In genomic region chr7:45530643-45531042, GRCm38 (mm10) we compare ENCODE assay signal across 12 mouse cellular contexts. TPM values are rescaled to one million over a fixed set of nuclear protein-coding genes. Genes with fewer than 3 reads are reported as not detected.
A peak's percentile ranks its signal among the peaks of the same experiment; 100 is the strongest.
DNase-seq lines count a peak whose midpoint lies in the region; ATAC-seq and TF ChIP-seq lines count a peak whose summit lies in the region.
"Had no signal": no experiment of that assay in that cellular context is flagged by ENCODE, and none has a peak within 500 bp of the region (broad histone marks: within the 10 kb centered on the region; RNA-seq: fewer than 3 reads in every experiment).

No protein-coding gene starts in this region.

- no peak overlapping the region for H3K9ac ChIP-seq in heart, embryonic 11.5 days (ENCODE audit: low read depth, low read length)
- H3K9ac ChIP-seq in lung, embryonic 14.5 days = no peak overlapping the region
- peak overlapping the region; percentile 15; the same call in 1 of the 2 replicates for H3K9ac ChIP-seq in heart, embryonic 13.5 days
- H3K9ac ChIP-seq: liver, embryonic 15.5 days had no signal

- H3K27ac ChIP-seq in heart, embryonic 11.5 days (ENCODE audit: low read depth, low read length) = no peak overlapping the region
- no peak overlapping the region; the same call in 1 of the 2 replicates for H3K27ac ChIP-seq in lung, embryonic 14.5 days (ENCODE audit: low read depth)
- 0 out of 2 replicates have a peak overlapping the region, but pooled peaks have one; percentile 30 for H3K27ac ChIP-seq in heart, embryonic 13.5 days (replicated peaks)
- H3K27ac ChIP-seq: liver, embryonic 15.5 days had no signal

- no peak for TF ChIP-seq POLR2A in myocyte (IDR thresholded peaks at IDR 0.05; ENCODE audit: insufficient read length, low read depth)

- H3ac ChIP-seq in myocyte (ENCODE audit: control insufficient read depth, insufficient read length) = no peak overlapping the region

- TF ChIP-seq CTCF in lung, embryonic 14.5 days (IDR thresholded peaks at IDR 0.05; ENCODE audit: low read depth) = no peak

- H3K36me3 ChIP-seq in heart, embryonic 11.5 days (ENCODE audit: control insufficient read depth, insufficient read depth, low read length) = no peaks in the 10 kb centered on the region
- no peaks in the 10 kb centered on the region for H3K36me3 ChIP-seq in lung, embryonic 14.5 days (ENCODE audit: insufficient read depth)
- H3K36me3 ChIP-seq in heart, embryonic 13.5 days = no peaks in the 10 kb centered on the region
- H3K36me3 ChIP-seq in myocyte (ENCODE audit: control insufficient read depth, insufficient read depth) = no peaks in the 10 kb centered on the region
- H3K36me3 ChIP-seq: liver, embryonic 15.5 days had no signal

- DNase-seq in heart, adult 11 months = peak; percentile 95
- peak; percentile 64 for DNase-seq in lung, embryonic 14.5 days
- DNase-seq in lung, postnatal 36 days = no peak
- no peak for DNase-seq in layer of hippocampus, postnatal 10 days (ENCODE audit: low spot score in 2 of 2)
- no peak for DNase-seq in spleen, postnatal 36 days (ENCODE audit: low spot score in 2 of 2)
- DNase-seq: B cell, adult 2 months had no signal

- H3K4me3 ChIP-seq in heart, embryonic 11.5 days (ENCODE audit: low read depth, low read length) = no peak overlapping the region
- no peak overlapping the region for H3K4me3 ChIP-seq in lung, embryonic 14.5 days (ENCODE audit: low read depth, low read length)
- H3K4me3 ChIP-seq in heart, embryonic 13.5 days = no peak overlapping the region
- H3K4me3 ChIP-seq in myocyte = no peak overlapping the region
- H3K4me3 ChIP-seq: liver, embryonic 15.5 days had no signal

- no peaks in the 10 kb centered on the region for H3K27me3 ChIP-seq in heart, embryonic 11.5 days (ENCODE audit: control insufficient read depth, insufficient read depth, low read length)
- no peaks in the 10 kb centered on the region for H3K27me3 ChIP-seq in lung, embryonic 14.5 days (ENCODE audit: insufficient read depth, low read length)
- 0 out of 2 replicates have a peak, but pooled peaks cover 8% of the 10 kb centered on the region for H3K27me3 ChIP-seq in heart, embryonic 13.5 days (replicated peaks)
- H3K27me3 ChIP-seq in myocyte (ENCODE audit: control insufficient read depth, insufficient read depth, insufficient read length) = no peaks in the 10 kb centered on the region

- H3K4me2 ChIP-seq in heart, embryonic 11.5 days = no peak overlapping the region
- H3K4me2 ChIP-seq in lung, embryonic 14.5 days = 0 out of 2 replicates have a peak overlapping the region, but pooled peaks have one; percentile 7
- H3K4me2 ChIP-seq in heart, embryonic 13.5 days = peak overlapping the region; percentile 48
- H3K4me2 ChIP-seq in myocyte (ENCODE audit: low read depth) = peak overlapping the region; percentile 73
- H3K4me2 ChIP-seq: liver, embryonic 15.5 days had no signal

- peaks cover 4% of the 10 kb centered on the region for H3K79me2 ChIP-seq in myocyte (ENCODE audit: control insufficient read depth, insufficient read depth)

- no peaks in the 10 kb centered on the region for H3K9me3 ChIP-seq in heart, embryonic 11.5 days (replicated peaks; ENCODE audit: control insufficient read depth, low read length)
- no peaks in the 10 kb centered on the region for H3K9me3 ChIP-seq in lung, embryonic 14.5 days (ENCODE audit: low read depth, low read length)
- H3K9me3 ChIP-seq in heart, embryonic 13.5 days = no peaks in the 10 kb centered on the region
- H3K9me3 ChIP-seq: liver, embryonic 15.5 days had no signal

- no peak for ATAC-seq in heart, embryonic 11.5 days (replicated peaks; ENCODE audit: insufficient number of reproducible peaks, low FRiP score, low TSS enrichment)
- 0 out of 2 replicates have a peak, but pooled peaks have one; percentile 9 for ATAC-seq in lung, embryonic 14.5 days (ENCODE audit: insufficient read depth)
- no peak for ATAC-seq in heart, embryonic 13.5 days (ENCODE audit: extremely low read depth, insufficient number of reproducible peaks, low FRiP score, low TSS enrichment)

- peaks cover 14% of the 10 kb centered on the region for H3K4me1 ChIP-seq in heart, embryonic 11.5 days (ENCODE audit: control insufficient read depth, insufficient read depth, low read length)
- peaks cover 7% of the 10 kb centered on the region; the same call in 1 of the 2 replicates for H3K4me1 ChIP-seq in lung, embryonic 14.5 days (ENCODE audit: insufficient read depth)
- peaks cover 28% of the 10 kb centered on the region for H3K4me1 ChIP-seq in heart, embryonic 13.5 days

- WGBS in heart, embryonic 11.5 days (ENCODE audit: insufficient replicate concordance) = 82% methylated on average over 2 of the region's 2 CpGs
- 45% methylated on average over 2 of the region's 2 CpGs for whole genome bisulfite sequencing in lung, embryonic 14.5 days
- 58% methylated on average over 2 of the region's 2 CpGs for WGBS in heart, embryonic 13.5 days

TF ChIP-seq in myocyte, 11 proteins besides CTCF, POLR2A, EP300 and RAD21:
- TF ChIP-seq MYOD1 (IDR thresholded peaks at IDR 0.05; ENCODE audit: control insufficient read depth in 1 of 3, insufficient read length in 2 of 3, low read depth in 2 of 3) = no peak
- no peak for TF ChIP-seq REST (IDR thresholded peaks at IDR 0.05; ENCODE audit: insufficient read depth, insufficient read length)
- no peak for TF ChIP-seq MYOG (IDR thresholded peaks at IDR 0.05; ENCODE audit: control insufficient read depth in 1 of 3, insufficient read depth in 1 of 3, insufficient read length in 2 of 3, low read depth in 2 of 3)
- TF ChIP-seq TCF12 (IDR thresholded peaks at IDR 0.05; ENCODE audit: insufficient read depth, poor library complexity, severe bottlenecking) = no peak
- TF ChIP-seq TCF3 (IDR thresholded peaks at IDR 0.05; ENCODE audit: insufficient read length, low read depth) = no peak
- TF ChIP-seq E2F4 (IDR thresholded peaks at IDR 0.05; ENCODE audit: insufficient read depth) = no peak
- TF ChIP-seq USF1 (IDR thresholded peaks at IDR 0.05; ENCODE audit: low read depth) = no peak
- TF ChIP-seq CEBPB (IDR thresholded peaks at IDR 0.05; ENCODE audit: insufficient read depth, poor library complexity, severe bottlenecking) = no peak
- no peak for TF ChIP-seq POLR2AphosphoS2 (IDR thresholded peaks at IDR 0.05; ENCODE audit: insufficient read length, low read depth)
- TF ChIP-seq MAX (IDR thresholded peaks at IDR 0.05; ENCODE audit: low read depth) = no peak
- TF ChIP-seq SRF (IDR thresholded peaks at IDR 0.05; ENCODE audit: control insufficient read depth, insufficient read length, low read depth) = no peak

RNA-seq across cellular contexts. Expression of gene Plekha4, which starts 4.5 kb away (rescaled TPM):
- 1.1 TPM in 2 replicates for polyA plus RNA-seq in heart, embryonic 11.5 days (2014; fragmentation: Nextera tagmentation; extraction: Ambion mirVana)
- polyA plus RNA-seq in lung, embryonic 14.5 days (2014; fragmentation: Nextera tagmentation; extraction: Ambion mirVana) = 1.9 and 2.1 TPM in 2 replicates
- 1.1 and 1.2 TPM in 2 replicates for polyA plus RNA-seq in heart, embryonic 13.5 days (2015; fragmentation: Nextera tagmentation; extraction: Ambion mirVana)
- 2.6 TPM for polyA plus RNA-seq in myocyte (2012; fragmentation: generic; extraction: Trizol)
- total RNA-seq in layer of hippocampus, postnatal 10 days (2021) = under 1 TPM; 0.80 to 0.94 TPM
- total RNA-seq: granulocyte monocyte progenitor cell, adult 5-6 weeks had no signal

RNA-seq across cellular contexts. Expression of gene Ppp1r15a, which starts 4.6 kb away (rescaled TPM):
- 28.5 and 28.8 TPM in 2 replicates for polyA plus RNA-seq in heart, embryonic 11.5 days (2014; fragmentation: Nextera tagmentation; extraction: Ambion mirVana)
- polyA plus RNA-seq in lung, embryonic 14.5 days (2014; fragmentation: Nextera tagmentation; extraction: Ambion mirVana) = 15.6 and 17.5 TPM in 2 replicates
- polyA plus RNA-seq in heart, embryonic 13.5 days (2015; fragmentation: Nextera tagmentation; extraction: Ambion mirVana) = 38.5 and 49.6 TPM in 2 replicates
- 306 TPM for polyA plus RNA-seq in myocyte (2012; fragmentation: generic; extraction: Trizol)
- total RNA-seq in layer of hippocampus, postnatal 10 days (2021) = 10 to 100 TPM; 23.6 to 29.3 TPM

RNA-seq across cellular contexts. Expression of gene Nucb1, which starts 20.4 kb away (rescaled TPM):
- polyA plus RNA-seq in heart, embryonic 11.5 days (2014; fragmentation: Nextera tagmentation; extraction: Ambion mirVana) = 165 and 186 TPM in 2 replicates
- 194 and 201 TPM in 2 replicates for polyA plus RNA-seq in lung, embryonic 14.5 days (2014; fragmentation: Nextera tagmentation; extraction: Ambion mirVana)
- polyA plus RNA-seq in heart, embryonic 13.5 days (2015; fragmentation: Nextera tagmentation; extraction: Ambion mirVana) = 175 and 177 TPM in 2 replicates
- 135 TPM for polyA plus RNA-seq in myocyte (2012; fragmentation: generic; extraction: Trizol)
- total RNA-seq in layer of hippocampus, postnatal 10 days (2021) = 100 to 1,000 TPM; 107 to 117 TPM

RNA-seq across cellular contexts. Expression of gene Hsd17b14, which starts 24.1 kb away (rescaled TPM):
- polyA plus RNA-seq in heart, embryonic 11.5 days (2014; fragmentation: Nextera tagmentation; extraction: Ambion mirVana) = 0.31 and 1.5 TPM in 2 replicates
- polyA plus RNA-seq in lung, embryonic 14.5 days (2014; fragmentation: Nextera tagmentation; extraction: Ambion mirVana) = 0.57 and 0.66 TPM in 2 replicates
- polyA plus RNA-seq in heart, embryonic 13.5 days (2015; fragmentation: Nextera tagmentation; extraction: Ambion mirVana) = 0.43 and 0.52 TPM in 2 replicates
- polyA plus RNA-seq in myocyte (2012; fragmentation: generic; extraction: Trizol) = 1.9 TPM
- not detected for total RNA-seq in layer of hippocampus, postnatal 10 days (2021)
- total RNA-seq: neutrophil, adult 5-6 weeks had no signal

RNA-seq across cellular contexts. Expression of gene Bcat2, which starts 39.3 kb away (rescaled TPM):
- 69.1 and 73.2 TPM in 2 replicates for polyA plus RNA-seq in heart, embryonic 11.5 days (2014; fragmentation: Nextera tagmentation; extraction: Ambion mirVana)
- polyA plus RNA-seq in lung, embryonic 14.5 days (2014; fragmentation: Nextera tagmentation; extraction: Ambion mirVana) = 48.9 and 53.4 TPM in 2 replicates
- 65.4 and 66.3 TPM in 2 replicates for polyA plus RNA-seq in heart, embryonic 13.5 days (2015; fragmentation: Nextera tagmentation; extraction: Ambion mirVana)
- 54.1 TPM for polyA plus RNA-seq in myocyte (2012; fragmentation: generic; extraction: Trizol)
- total RNA-seq in layer of hippocampus, postnatal 10 days (2021) = 10 to 100 TPM; 20.8 to 22.9 TPM

Comparison
In these comparisons a context has a peak if more than half of its experiments do, and no peak if none do; other contexts are left out.
1. DNase-seq: peak in heart, adult 11 months (single experiment) and lung, embryonic 14.5 days (single experiment); none in lung, postnatal 36 days (single experiment), layer of hippocampus, postnatal 10 days (0 of 2) and spleen, postnatal 36 days (0 of 2).